Mouse (Mus musculus): ENCODE measurements at regions not wholly inside any gene's neighbourhood (a gene's known extent, or its start where the extent isn't known, plus 50 kb on each side); places are given as distances from the start of the nearest gene placed in this dataset.

- no peak for TF ChIP-seq POLR2A (IDR thresholded peaks at IDR 0.05; ENCODE audit: borderline replicate concordance, extremely low read depth, insufficient read depth, insufficient read length, poor library complexity, severe bottlenecking)
- TF ChIP-seq CTCF (IDR thresholded peaks at IDR 0.05; ENCODE audit: borderline replicate concordance, extremely low read depth, insufficient read depth, insufficient read length), result no peak
Observed at GRCm38 (mm10) chr17:50451606-50452005, 57.6 kb upstream of the Plcl2 start.

Measured in brain, embryonic 14.5 days (tissue).